Mouse (Mus musculus) gastrocnemius, adult 8-10 months (tissue): Measurements from ENCODE around the gene Islr. TPM values are rescaled to one million over a fixed set of nuclear protein-coding genes. Genes with fewer than 3 reads are reported as not detected.

Experiments used
- DNase-seq, 2 experiments: peaks; one replicate each; pipeline ENCODE4 v3.0.0; 2022; ENCODE audit warnings: low spot score in 2 of 2
- total RNA-seq, 4 experiments: library from RNA; stranded (reverse); gene quantifications; 2 replicates each; pipeline ENCODE4 v1.2.4; 2022

Gene Islr
- total RNA-seq, 4 experiments from 2014 or later: 9.8 to 15.7 (median 13.1) TPM

DNA sequence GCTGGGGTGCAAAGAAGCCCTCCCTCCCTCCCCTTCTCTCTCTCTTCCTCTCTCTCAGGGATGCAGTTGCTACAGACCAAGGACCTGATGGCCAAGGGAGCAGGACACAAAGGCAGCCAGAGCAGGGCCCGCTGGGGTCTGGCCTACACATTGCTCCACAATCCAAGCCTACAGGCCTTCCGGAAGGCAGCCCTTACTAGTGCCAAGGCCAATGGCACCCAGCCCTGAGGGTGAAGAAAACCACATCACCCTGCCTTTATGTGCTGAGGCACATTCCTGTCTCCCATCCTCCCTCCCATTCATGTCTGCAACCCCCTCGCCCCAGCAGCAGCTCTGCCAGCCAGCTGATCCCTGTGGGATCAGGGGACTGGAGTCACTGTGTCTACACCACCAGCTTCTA lies 51.0 kb downstream of the Islr start:
- no peak for DNase-seq

GRCm38 (mm10) chr9:58150733-58151361 lies 53.3 kb downstream of the Islr start:
- DNase-seq: no peak

GRCm38 (mm10) chr9:58148806-58149205 lies 55.3 kb downstream of the Islr start:
- DNase-seq: no peak

DNA sequence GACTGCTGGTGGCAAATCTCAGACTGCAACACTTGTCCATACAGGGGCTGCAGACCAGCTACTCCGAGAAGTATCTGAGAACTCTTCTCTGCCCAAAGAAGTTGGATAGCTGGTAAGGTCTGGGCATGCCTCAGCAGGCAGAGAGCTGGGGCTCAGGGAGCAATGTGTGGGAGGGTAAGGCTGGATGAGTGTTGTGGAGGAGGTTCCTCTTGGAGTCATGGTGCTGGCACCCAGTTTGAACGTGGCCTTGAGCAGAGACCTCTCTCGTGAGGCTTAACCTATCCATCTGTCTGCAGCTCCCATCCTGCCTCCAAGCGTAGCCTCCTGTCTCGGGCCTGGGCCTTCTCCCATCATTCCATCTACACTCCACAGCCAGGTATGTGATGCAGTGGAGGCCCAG lies 58.7 kb downstream of the Islr start:
- DNase-seq: no peak

DNA sequence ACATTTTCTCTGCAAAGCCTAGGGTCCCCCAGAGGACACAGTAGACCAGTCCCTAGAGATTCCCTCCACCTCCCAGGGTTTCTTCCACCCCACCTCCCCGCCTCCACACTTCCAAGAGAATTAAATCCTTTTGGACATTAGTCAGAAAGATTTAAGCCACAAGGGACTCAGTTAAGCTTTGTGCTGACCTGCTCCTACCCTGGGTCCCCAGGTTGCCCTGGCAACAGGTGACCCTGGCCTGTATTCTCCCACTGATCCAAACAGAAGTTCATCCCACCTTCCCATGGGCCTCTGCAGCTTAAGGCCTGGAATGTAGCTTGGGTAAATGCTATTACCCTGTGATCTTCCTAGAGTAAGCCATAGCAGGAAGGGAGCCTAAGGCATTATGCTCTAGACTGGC lies 59.4 kb downstream of the Islr start:
- DNase-seq: no peak

DNA sequence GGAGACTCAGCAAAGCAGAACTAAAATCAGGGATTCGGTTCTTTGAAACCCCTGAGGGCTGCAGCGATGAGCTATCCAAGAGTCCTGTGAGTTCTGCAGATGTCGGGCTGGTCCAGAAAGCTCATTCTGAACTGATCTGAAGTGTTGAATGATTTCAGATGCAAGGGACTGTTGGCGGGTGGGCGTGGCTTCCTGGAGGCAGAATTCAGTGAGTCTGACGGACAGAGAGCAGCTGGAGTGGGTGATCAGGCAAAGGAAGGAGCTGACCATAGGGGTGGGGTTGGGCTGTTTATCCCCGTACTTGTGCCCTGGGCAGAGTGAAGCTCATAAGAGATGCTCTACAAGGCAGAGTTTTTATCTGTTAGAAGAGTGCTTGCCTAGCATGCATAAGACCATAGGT lies 60.7 kb downstream of the Islr start:
- DNase-seq: peak in 1 of 2 experiments; percentile 34

DNA sequence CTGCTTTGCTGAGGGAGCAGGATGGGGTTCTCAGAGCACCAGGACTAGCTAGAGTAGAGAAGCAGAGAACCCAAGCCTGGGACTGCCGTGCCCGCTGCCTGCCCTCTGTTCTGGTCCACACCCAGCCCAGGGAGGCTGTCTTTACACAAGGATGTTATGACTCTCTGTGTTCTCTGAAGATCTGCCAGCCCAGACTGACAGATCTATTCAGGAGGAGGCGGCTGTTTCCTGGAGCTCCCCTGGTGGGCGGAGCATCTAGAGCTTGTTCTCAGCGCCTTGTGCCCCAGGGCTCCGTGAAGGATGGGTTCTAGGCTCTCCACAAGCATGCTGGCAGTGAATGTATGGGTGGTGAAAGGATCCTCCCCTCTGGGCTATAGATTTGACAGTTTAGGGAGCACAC lies 64.2 kb downstream of the Islr start:
- no peak for DNase-seq

- DNase-seq: no peak
These were observed 68.2 kb downstream of the Islr start for GRCm38 (mm10) chr9:58135921-58136321.

DNA sequence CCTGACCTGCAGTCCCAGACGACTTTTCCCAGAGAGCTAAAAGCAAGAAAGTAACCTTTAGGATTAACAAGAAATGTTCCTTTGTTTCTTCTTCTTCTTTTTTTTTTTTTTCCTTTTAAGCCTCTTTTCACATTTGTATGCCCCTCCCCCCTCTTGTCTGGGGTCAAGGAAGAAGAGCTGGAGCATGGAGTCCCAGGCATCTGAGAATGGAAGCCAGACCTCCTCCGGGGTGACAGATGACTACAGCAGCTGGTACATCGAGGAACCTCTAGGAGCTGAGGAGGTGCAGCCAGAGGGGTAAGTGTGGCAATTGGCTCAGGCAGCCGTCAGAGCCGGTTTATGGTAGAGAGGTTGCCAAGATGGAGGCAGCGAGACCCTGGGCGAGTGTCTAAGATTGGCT lies 69.2 kb downstream of the Islr start:
- no peak for DNase-seq

- DNase-seq: no peak
These were observed 69.9 kb downstream of the Islr start for GRCm38 (mm10) chr9:58133893-58134884.

GRCm38 (mm10) chr9:58131735-58132134 lies 72.4 kb downstream of the Islr start:
- DNase-seq: no peak

DNA sequence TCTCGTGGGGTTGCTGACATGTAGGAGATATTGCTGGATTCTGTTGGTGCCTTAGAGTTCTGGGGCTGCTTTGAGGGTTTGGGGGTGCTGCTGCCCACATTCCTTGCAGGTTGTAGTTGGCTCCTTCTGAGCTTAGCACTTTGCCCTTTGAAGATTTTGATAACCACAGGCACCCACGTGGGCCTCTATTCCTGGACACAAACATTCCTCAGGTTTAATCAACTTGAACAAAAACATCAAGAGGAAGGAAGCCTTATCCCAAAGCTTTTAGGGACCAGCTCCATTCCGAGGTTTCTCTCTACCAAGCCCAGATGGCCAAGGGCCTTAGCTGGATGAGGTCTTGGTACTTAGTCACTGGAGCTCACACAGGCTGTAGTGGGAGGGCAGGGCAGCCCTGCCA lies 73.2 kb downstream of the Islr start:
- DNase-seq: no peak

GRCm38 (mm10) chr9:58129508-58129907 lies 74.6 kb downstream of the Islr start:
- DNase-seq: no peak

DNA sequence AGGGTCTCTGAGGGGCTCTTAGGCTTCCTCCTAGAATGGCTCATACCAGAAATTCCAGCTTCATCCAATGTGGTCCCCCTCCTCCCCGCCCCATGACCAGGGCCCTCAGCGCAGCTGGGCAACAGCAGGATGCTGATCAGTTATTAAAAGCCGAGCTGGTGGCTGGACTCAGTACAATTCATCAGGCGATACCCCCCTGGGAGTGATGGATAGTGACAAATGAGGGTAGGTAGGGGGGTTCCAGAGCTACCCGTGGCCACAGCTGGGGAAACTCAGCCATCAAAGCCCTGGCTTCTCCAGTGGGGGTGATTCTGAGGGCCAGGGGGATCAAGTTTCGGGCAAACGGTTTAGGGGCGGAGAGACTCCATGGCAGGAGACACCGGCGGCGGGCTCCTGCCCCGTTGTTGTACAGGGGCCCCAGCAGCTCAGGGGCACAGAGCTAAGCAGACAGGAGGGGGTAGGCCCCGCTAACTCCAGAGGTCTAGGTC lies 75.1 kb downstream of the Islr start:
- no peak for DNase-seq

- no peak for DNase-seq
These were observed 78.3 kb downstream of the Islr start for GRCm38 (mm10) chr9:58125811-58126210.

GRCm38 (mm10) chr9:58125085-58125484 lies 79.0 kb downstream of the Islr start:
- DNase-seq: no peak

- DNase-seq: no peak
These were observed 85.4 kb downstream of the Islr start, which contains the start of gene Ccdc33 for GRCm38 (mm10) chr9:58118671-58119070. TSS of gene Ccdc33 (minus strand) at chr9:58118823.

- no peak for DNase-seq
These were observed 88.0 kb downstream of the Islr start for GRCm38 (mm10) chr9:58116024-58116651.

- DNase-seq: no peak
These were observed 88.7 kb downstream of the Islr start for GRCm38 (mm10) chr9:58115297-58115925.

- DNase-seq: no peak
These were observed 90.1 kb downstream of the Islr start for GRCm38 (mm10) chr9:58114019-58114418.

GRCm38 (mm10) chr9:58113279-58113884 lies 90.7 kb downstream of the Islr start:
- DNase-seq: no peak
